Mouse (Mus musculus) embryonic fibroblast, embryonic 13.5 days (primary cell): ENCODE results near the gene Gm1673.

ENCODE experiments used
- CTCF ChIP-seq: IDR thresholded peaks from 2 replicates; pipeline ENCODE4 v1.5.1; 2011; ENCODE audit warnings: mild to moderate bottlenecking, control low read depth, low read length, moderate library complexity, borderline replicate concordance; ENCODE audit not compliant: insufficient read depth
- POLR2A ChIP-seq: IDR thresholded peaks from 2 replicates; pipeline ENCODE4 v1.6.1; 2011; ENCODE audit warnings: low read depth, mild to moderate bottlenecking, control low read depth, low read length, moderate library complexity

DNA sequence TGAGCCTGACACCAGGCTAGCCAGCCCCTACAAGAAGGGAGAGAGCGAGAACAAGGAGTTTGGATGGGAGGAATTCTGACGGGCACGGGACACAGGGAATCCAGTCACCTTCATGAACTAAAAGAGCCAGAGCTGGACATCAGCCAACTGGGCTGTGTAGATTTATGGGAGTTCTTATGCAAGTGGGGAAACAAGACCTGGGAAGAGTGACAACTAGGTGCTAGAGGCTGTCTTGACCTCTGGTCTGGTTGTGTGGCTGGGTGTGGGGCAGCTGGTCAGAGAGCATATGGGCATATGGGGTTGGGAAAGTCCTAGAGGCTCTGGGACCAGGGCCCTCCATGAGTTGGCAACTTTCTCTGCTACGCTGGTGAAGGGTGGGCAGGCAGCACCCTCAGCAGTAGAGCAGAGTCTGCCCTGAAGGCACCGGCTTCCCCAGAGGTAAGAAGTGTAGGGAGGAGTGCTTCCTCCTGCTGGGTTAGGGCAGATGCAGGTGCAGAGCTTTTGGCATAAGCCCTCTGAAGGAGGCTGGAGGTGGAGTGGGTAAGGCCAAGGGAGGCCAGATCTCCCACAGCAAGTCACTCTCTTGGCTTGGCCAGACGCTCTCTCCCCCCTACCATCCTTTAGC lies 16.3 kb downstream of the Gm1673 start:
- TF ChIP-seq POLR2A = no peak
- no peak for TF ChIP-seq CTCF
